Mouse (Mus musculus) embryonic facial prominence, embryonic 15.5 days (tissue): ENCODE measurements at regions not wholly inside any gene's neighbourhood (a gene's known extent, or its start where the extent isn't known, plus 50 kb on each side); places are given as distances from the start of the nearest gene placed in this dataset.

Experiments
- ATAC-seq: fragments of 200-750 bp; cut with Nextera tagmentation; 2 replicates; pipeline ENCODE4 v1.8.0; 2017; ENCODE audit warnings: low read depth, moderate TSS enrichment; ENCODE audit not compliant: insufficient number of reproducible peaks, low FRiP score, low TSS enrichment
- H3K27ac ChIP-seq: fragments of 300-500 bp; sonication (generic); replicated peaks from 2 replicates; pipeline ENCODE4 v1.5.1; 2015; ENCODE audit warnings: mild to moderate bottlenecking, inconsistent platforms
- H3K27me3 ChIP-seq: fragments of 300-500 bp; sonication (generic); 2 replicates; pipeline ENCODE4 v1.6.1; 2015; ENCODE audit warnings: inconsistent platforms
- H3K36me3 ChIP-seq: fragments of 300-500 bp; sonication (generic); 2 replicates; pipeline ENCODE4 v1.6.1; 2015; ENCODE audit warnings: mild to moderate bottlenecking, inconsistent platforms
- H3K4me1 ChIP-seq: fragments of 300-500 bp; sonication (generic); 2 replicates; pipeline ENCODE4 v1.6.1; 2015; ENCODE audit warnings: inconsistent platforms
- H3K4me2 ChIP-seq: fragments of 300-500 bp; sonication (generic); replicated peaks from 2 replicates; pipeline ENCODE4 v1.6.1; 2015; ENCODE audit warnings: mild to moderate bottlenecking, inconsistent platforms
- H3K4me3 ChIP-seq: fragments of 300-500 bp; sonication (generic); replicated peaks from 2 replicates; pipeline ENCODE4 v1.5.1; 2015; ENCODE audit warnings: mild to moderate bottlenecking, inconsistent platforms
- H3K9ac ChIP-seq: fragments of 300-500 bp; sonication (generic); 2 replicates; pipeline ENCODE4 v1.6.1; 2015; ENCODE audit warnings: inconsistent platforms
- H3K9me3 ChIP-seq: fragments of 300-500 bp; sonication (generic); replicated peaks from 2 replicates; pipeline ENCODE4 v1.6.1; 2016; ENCODE audit warnings: inconsistent platforms
- WGBS: fragments of 180-500 bp; shearing (Covaris S2); methylation state at CpG from one replicate; pipeline ENCODE4 v1.1.7; 2015; 5-methylcytosine and 5-hydroxymethylcytosine counted together

GRCm38 (mm10) chr2:92860502-92861197 lies 54.2 kb upstream of the Syt13 start:
- WGBS = 53% methylated on average over 8 of the region's 8 CpGs
- Histone ChIP-seq H3K4me2 (no peak overlapping the region), H3K9ac (no peak overlapping the region), H3K36me3 (no peaks in the 10 kb centered on the region), H3K27me3 (no peaks in the 10 kb centered on the region), H3K4me3 (no peak overlapping the region), H3K4me1 (peaks cover 7% of the 10 kb centered on the region), H3K9me3 (no peaks in the 10 kb centered on the region), H3K27ac (no peak overlapping the region)
- ATAC-seq = no peak
